Mouse (Mus musculus) testis, adult 2 months (tissue): ENCODE data around the gene Il18r1. TPM values are rescaled to one million over a fixed set of nuclear protein-coding genes. Genes with fewer than 3 reads are reported as not detected.

Experiments used
- H3K27ac ChIP-seq: fragments of 200-500 bp; 2 replicates; pipeline ENCODE4 v1.5.1; 2012; ENCODE audit warnings: low read depth, low read length; ENCODE audit not compliant: control insufficient read depth, insufficient read depth
- H3K27me3 ChIP-seq: fragments of 200-500 bp; 2 replicates; pipeline ENCODE4 v1.6.1; 2012; ENCODE audit warnings: mild to moderate bottlenecking, low read length, moderate library complexity; ENCODE audit not compliant: control insufficient read depth, insufficient read depth
- H3K36me3 ChIP-seq: fragments of 200-500 bp; 2 replicates; pipeline ENCODE4 v1.6.1; 2012; ENCODE audit warnings: mild to moderate bottlenecking, low read length; ENCODE audit not compliant: control insufficient read depth, insufficient read depth
- H3K4me1 ChIP-seq: fragments of 200-500 bp; 2 replicates; pipeline ENCODE4 v1.6.1; 2012; ENCODE audit warnings: low read length; ENCODE audit not compliant: control insufficient read depth, insufficient read depth
- H3K4me3 ChIP-seq: fragments of 200-500 bp; 2 replicates; pipeline ENCODE4 v1.5.1; 2012; ENCODE audit warnings: low read depth, mild to moderate bottlenecking, low read length, moderate library complexity, mixed read lengths; ENCODE audit not compliant: control insufficient read depth
- CTCF ChIP-seq: fragments of 200-500 bp; IDR thresholded peaks from 2 replicates; pipeline ENCODE4 v1.5.1; 2012; ENCODE audit warnings: low read depth, mild to moderate bottlenecking, inconsistent platforms, low read length, moderate library complexity; ENCODE audit not compliant: control insufficient read depth, insufficient read depth, insufficient replicate concordance
- POLR2A ChIP-seq: fragments of 200-500 bp; IDR thresholded peaks from 2 replicates; pipeline ENCODE4 v1.6.1; 2012; ENCODE audit warnings: low read depth, mild to moderate bottlenecking, inconsistent platforms, low read length, moderate library complexity; ENCODE audit not compliant: control insufficient read depth
- polyA plus RNA-seq: library from polyadenylated mRNA; depleted of rRNA; stranded (reverse); fragments of >200 nt; gene quantifications from 2 replicates; pipeline ENCODE4 v1.2.3, GENCODE M21; 2012; rRNA removed

Gene Il18r1
- polyA plus RNA-seq, 1 experiment: 0.12 TPM

DNA sequence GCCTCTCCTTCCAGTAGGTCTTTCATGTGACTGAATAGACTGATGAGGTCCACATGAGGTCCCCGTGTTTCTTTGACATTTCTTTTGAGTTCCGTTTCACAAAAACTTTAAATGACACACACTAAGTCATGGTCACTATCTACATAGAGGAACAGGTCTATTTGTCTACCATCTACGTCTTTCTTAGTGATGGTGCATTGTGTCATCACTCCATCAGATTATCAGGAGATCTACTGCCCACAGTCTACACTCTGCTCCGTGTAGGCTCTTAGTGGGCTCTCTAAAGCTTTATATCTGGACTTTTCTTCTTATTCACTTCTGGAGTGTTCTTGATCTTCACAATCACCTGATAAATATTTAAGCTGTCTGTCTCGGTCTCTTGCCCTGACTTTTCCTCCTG, 63.9 kb downstream of the Il18r1 start:
- Histone ChIP-seq H3K27me3 (no peaks in the 10 kb centered on the region), H3K36me3 (no peaks in the 10 kb centered on the region), H3K4me3 (no peak overlapping the region), H3K27ac (no peak overlapping the region), H3K4me1 (no peaks in the 10 kb centered on the region)
- no peak for TF ChIP-seq CTCF
- TF ChIP-seq POLR2A: no peak

DNA sequence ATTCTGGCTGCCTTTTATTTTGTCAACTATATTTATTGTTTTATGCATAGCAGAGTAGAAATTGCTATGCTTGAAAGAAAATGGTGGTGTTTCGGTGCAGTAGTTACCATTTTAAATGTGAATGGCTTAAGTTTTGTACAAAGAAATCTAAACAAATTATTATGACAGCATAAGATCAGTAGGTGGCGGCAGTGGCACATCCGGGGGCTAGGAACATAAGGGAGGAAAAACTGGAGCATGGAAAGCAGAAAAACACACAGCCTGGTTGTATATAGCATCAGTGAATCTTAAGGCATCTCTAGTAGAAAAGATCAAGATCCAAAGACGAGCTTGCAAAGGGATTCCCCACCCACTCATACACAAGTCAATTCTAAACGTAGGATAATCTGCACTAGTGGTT, 72.2 kb downstream of the Il18r1 start:
- no peak overlapping the region for H3K4me3 ChIP-seq
- TF ChIP-seq POLR2A: no peak
- no peak for TF ChIP-seq CTCF

DNA sequence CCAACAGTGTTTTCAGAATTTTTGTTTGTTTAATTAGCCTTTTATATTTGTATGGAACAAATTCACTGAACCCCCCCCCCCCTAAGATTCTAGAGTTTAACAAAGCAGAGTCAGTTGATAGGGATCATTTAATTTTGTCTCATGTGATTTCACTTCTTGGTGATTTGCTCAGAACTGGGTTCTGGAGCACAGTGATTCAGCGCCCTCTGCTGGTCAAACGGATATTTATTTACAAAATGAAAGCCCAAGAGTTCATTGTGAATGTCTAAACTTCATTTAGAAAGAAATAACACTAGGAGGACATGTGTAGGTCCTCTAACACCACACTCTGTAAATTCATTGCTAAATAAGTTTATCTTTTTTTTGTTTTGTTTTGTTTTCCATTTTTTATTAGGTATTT, 79.3 kb downstream of the Il18r1 start:
- Histone ChIP-seq H3K27ac (no peak overlapping the region), H3K4me3 (no peak overlapping the region), H3K36me3 (no peaks in the 10 kb centered on the region), H3K4me1 (no peaks in the 10 kb centered on the region), H3K27me3 (no peaks in the 10 kb centered on the region)
- no peak for TF ChIP-seq CTCF
- no peak for TF ChIP-seq POLR2A

More for the DNA sequence above, 72.2 kb downstream of the Il18r1 start:
- no peaks in the 10 kb centered on the region for H3K4me1 ChIP-seq
- no peak overlapping the region for H3K27ac ChIP-seq
- no peaks in the 10 kb centered on the region for H3K27me3 ChIP-seq
- H3K36me3 ChIP-seq: no peaks in the 10 kb centered on the region

DNA sequence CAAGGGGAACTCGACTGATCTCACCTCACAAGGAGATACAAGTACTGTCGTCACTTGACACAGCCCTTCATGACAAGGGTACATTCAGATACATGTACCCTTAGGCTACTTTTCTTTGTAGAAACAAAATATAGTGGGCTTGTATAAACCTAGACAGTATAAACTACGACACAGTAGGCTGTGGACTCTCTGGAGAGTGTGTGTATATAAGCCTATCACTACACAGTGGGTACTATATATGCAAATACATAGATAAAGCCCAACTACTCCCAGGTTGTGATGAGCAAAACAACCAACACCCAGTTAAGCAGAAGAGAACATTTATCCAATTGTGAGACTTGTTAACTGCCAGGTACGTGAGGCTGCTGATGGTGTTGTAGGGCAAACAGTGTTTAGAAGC, 81.3 kb downstream of the Il18r1 start:
- Histone ChIP-seq H3K27ac (no peak overlapping the region), H3K27me3 (no peaks in the 10 kb centered on the region), H3K36me3 (no peaks in the 10 kb centered on the region), H3K4me1 (no peaks in the 10 kb centered on the region), H3K4me3 (no peak overlapping the region)
- no peak for TF ChIP-seq CTCF
- TF ChIP-seq POLR2A: no peak

DNA sequence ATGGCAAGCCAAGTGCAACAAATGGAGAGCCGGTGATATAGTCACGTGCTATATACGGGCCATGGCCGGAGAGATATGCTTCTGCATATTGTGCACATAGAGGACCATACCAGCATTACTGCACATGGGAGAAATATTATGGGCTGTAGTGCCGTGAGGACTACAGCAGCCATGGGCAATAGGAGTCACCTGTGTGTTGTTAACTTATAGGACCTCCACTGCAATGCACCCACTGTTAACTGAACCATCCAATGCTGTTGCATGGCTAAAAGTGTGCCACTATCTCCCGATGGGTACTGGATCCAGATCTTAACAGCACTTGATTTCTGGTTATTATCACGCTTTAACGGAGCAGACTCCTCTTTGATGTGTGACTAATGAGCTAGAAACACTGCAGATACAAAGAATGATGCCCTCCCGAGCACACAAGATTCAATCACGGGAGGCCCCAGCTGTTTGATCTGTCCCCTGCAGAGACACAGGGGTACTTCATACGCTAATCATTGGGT, 81.8 kb downstream of the Il18r1 start:
- Histone ChIP-seq H3K4me1 (no peaks in the 10 kb centered on the region), H3K4me3 (no peak overlapping the region), H3K27me3 (no peaks in the 10 kb centered on the region), H3K36me3 (no peaks in the 10 kb centered on the region), H3K27ac (no peak overlapping the region)
- TF ChIP-seq CTCF: no peak
- TF ChIP-seq POLR2A: no peak

DNA sequence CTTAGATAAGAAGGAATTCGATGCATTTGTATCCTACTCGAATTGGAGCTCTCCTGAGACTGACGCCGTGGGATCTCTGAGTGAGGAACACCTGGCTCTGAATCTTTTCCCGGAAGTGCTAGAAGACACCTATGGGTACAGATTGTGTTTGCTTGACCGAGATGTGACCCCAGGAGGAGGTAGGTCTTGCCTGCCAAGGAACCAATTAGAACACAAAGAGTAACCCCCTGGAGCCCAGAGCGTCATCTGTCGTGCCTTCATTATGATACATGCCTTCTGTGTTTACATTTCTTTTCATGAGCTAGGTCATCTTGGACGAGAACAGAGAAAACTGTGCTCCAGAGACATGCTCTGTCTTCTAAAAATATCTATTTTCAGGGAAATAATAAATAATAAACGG, 82.4 kb downstream of the Il18r1 start:
- TF ChIP-seq CTCF: no peak
- TF ChIP-seq POLR2A: no peak
- Histone ChIP-seq H3K27me3 (no peaks in the 10 kb centered on the region), H3K27ac (no peak overlapping the region), H3K36me3 (no peaks in the 10 kb centered on the region), H3K4me1 (no peaks in the 10 kb centered on the region), H3K4me3 (no peak overlapping the region)

Other genes starting within 250 kb of the Il18r1 start
- gene Il1r1, start 240.5 kb upstream of the Il18r1 start, polyA plus RNA-seq: 1.4 and 1.9 TPM in 2 replicates
- 0.22 and 0.29 TPM in 2 replicates for gene Il1rl2, start 140.9 kb upstream of the Il18r1 start, polyA plus RNA-seq
- 0.04 and 0.08 TPM in 2 replicates for gene Il1rl1, start 36.0 kb upstream of the Il18r1 start, polyA plus RNA-seq
- gene Il18rap, start 49.8 kb downstream of the Il18r1 start, polyA plus RNA-seq: not detected in 2 replicates
- gene Slc9a4, start 114.5 kb downstream of the Il18r1 start, polyA plus RNA-seq: 1.4 and 2.3 TPM in 2 replicates
- 4.9 and 6.2 TPM in 2 replicates for gene Slc9a2, start 215.0 kb downstream of the Il18r1 start, polyA plus RNA-seq